Mouse (Mus musculus) MEL (cell line): Measurements from ENCODE around the gene Ccdc159.

Experiments used
- CHD1 ChIP-seq: IDR thresholded peaks from 2 replicates; pipeline ENCODE4 v1.6.1; 2012; ENCODE audit warnings: low read depth, mild to moderate bottlenecking, inconsistent platforms, low read length, improper control_type of control experiment
- CTCF ChIP-seq, 3 experiments: IDR thresholded peaks in 2 of 3; conservative IDR thresholded peaks in 1 of 3; 2 replicates each; pipeline ENCODE4 v1.5.1; 2011 to 2012; ENCODE audit warnings: low read length in 3 of 3, low read depth in 2 of 3, mild to moderate bottlenecking in 2 of 3, improper control_type of control experiment in 1 of 3, inconsistent platforms in 1 of 3, mixed read lengths in 1 of 3, moderate library complexity in 1 of 3; ENCODE audit not compliant: control insufficient read depth in 1 of 3, insufficient read depth in 1 of 3, poor library complexity in 1 of 3, severe bottlenecking in 1 of 3
- TBP ChIP-seq: IDR thresholded peaks from 2 replicates; pipeline ENCODE4 v1.8.0; 2011; ENCODE audit warnings: low read depth, low read length, improper control_type of control experiment

DNA sequence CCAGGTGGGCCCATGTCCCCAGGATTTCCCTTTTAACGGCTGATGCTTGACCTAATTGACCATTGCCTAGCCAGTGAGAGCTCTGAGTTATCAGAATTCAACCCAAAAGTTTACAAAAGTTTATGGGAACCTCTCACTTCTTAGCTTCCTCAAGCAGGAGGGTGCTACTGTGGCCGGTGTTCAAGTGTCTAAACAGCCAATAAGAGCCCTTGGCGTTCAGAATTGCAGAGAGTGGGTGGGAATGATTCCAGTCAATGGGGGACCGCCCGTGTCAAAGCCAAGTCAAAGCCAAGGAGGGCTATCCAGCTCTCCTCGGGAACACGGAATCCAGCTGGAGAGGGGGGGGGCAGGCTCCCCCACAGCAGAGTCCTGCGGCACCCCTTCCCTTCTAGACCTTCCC lies 20.9 kb downstream of the Ccdc159 start:
- TF ChIP-seq TBP (no peak), CTCF (IDR thresholded peaks at IDR 0.05 in 2 of 3, conservative IDR thresholded peaks at IDR 0.05 in 1 of 3; ENCODE audit: control insufficient read depth in 1 of 3, insufficient read depth in 1 of 3, low read depth in 2 of 3, low read length in 3 of 3, poor library complexity in 1 of 3, severe bottlenecking in 1 of 3) (no peak), CHD1 (no peak)
